Mouse (Mus musculus) adrenal gland (tissue): Measurements from ENCODE around the gene Dhx30.
"Not testable (repeated sequence)": the region's sequence is repeated elsewhere in the genome, so short reads cannot be mapped to it uniquely, and the experiment has no call there.

Experiments used
- intact Hi-C: fragments of 180-260 bp; cut with DNase I; formaldehyde crosslinking; loops from one replicate; pipeline ENCODE4 v1.15.1; 2025
- long read RNA-seq, 2 experiments: library from polyadenylated mRNA; unstranded; transcript quantifications; one replicate each; pipeline ENCODE4 v2.0.0; 2020; ENCODE audit warnings: borderline replicate concordance in 1 of 2; ENCODE audit not compliant: insufficient replicate concordance in 1 of 2

Gene Dhx30
- long read RNA-seq, experiment 1, full-length matches to known transcripts = 13 of 28 reads
- long read RNA-seq, experiment 1, partial matches to known transcripts = 10 of 28 reads
- long read RNA-seq, experiment 1, other reads (novel, unspliced or antisense) = 5 of 28 reads
- long read RNA-seq, experiment 2, full-length matches to known transcripts = 16 of 27 reads
- long read RNA-seq, experiment 2, partial matches to known transcripts = 9 of 27 reads
- long read RNA-seq, experiment 2, other reads (novel, unspliced or antisense) = 2 of 27 reads

DNA sequence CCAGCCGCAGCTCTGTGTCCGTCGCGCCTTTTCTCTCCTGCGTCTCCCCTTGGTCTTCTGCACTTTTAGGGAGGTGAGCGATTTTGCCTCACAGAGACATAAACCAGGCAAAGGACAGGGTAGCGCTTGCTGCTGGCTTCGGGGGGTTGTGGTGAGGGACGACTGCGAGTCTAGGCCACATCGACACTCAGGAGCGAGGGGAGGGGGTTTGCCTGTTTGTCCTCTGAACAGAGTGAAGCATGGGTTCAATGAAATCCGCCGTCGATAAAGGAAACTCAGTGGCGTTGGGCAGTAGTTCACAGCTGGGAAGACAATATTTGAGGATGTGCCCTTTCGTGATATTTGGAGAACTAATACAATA lies at the start of gene Dhx30:
TSS of gene Dhx30 (minus strand) at position 52 of the 361 bp plus-strand sequence.
- intact Hi-C loops = no loop called here

DNA sequence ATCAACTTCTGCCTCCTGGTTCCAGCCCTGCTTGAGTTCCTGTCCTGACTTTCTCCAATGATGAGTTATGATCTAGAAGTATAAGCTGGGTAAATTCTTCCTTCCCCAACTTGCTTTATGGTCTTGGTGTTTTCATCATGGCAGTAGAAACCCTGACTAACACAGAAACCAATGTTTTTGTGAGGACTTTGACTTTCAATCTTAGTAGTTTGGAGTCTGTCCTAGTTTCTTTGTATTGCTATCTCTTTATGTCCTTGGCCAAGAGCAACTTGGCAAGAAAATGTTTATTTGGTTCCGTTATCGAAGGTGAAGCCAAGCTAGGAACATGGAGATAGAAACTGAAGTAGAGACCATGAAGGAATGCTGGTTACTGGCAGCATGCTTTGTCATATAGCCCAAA lies 45.4 kb upstream of the Dhx30 start:
- intact Hi-C loops = no loop called here

DNA sequence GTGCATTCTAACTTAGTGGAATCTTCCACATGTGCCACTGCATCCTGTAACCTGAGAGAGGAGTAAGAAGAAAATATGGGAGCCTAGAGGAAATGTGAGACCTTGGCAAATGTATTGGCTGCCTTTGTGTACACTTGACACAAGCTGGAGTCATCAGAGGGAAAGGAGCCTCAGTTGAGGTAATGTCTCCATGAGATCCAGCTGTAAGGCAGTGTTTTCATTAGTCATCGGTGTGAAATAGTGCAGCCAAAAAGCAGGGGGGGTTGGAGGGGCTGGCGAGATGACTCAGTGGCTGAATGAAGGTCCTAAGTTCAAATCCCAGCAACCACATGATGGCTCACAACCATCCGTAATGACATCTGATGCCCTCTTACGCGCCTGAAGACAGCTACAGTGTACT lies 44.8 kb upstream of the Dhx30 start:
- intact Hi-C loops = no loop called here

DNA sequence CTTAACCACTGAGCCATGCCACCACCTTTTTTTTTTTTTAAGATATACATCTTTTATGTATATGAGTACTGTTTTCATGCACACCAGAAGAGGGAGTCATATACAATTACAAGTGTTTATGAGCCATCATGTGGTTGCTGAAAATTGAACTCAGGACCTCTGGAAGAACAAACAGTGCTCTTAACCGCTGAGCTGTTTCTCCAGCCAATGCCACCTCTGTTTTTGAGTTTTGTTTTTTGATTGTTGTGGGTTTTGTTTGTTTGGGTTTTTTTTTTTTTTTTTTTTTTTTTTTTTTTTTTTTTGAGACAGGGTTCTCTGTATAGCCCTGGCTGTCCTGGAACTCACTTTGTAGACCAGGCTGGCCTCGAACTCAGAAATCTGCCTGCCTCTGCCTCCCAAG lies 42.9 kb upstream of the Dhx30 start:
- intact Hi-C loops = not testable (repeated sequence)

DNA sequence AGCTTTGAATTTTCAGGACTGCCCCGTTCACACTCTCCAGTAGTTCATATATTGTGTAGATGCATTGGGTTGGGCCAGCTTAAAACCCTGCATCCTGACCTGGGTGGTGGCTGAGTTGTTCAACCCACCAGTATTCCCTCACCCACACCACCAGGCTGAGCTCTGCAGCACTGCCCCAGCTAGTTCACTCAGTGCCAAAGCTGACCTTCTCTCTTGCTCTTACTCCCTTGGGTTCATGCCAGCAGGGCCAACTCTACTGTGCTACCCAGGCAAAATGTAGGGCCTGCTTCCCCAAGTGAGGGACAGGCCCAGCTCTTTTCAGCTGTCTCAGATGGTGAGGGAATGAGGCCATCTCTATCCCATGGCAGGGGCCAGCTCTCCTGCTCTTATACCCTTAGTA lies 41.4 kb upstream of the Dhx30 start:
- intact Hi-C loops = no loop called here

DNA sequence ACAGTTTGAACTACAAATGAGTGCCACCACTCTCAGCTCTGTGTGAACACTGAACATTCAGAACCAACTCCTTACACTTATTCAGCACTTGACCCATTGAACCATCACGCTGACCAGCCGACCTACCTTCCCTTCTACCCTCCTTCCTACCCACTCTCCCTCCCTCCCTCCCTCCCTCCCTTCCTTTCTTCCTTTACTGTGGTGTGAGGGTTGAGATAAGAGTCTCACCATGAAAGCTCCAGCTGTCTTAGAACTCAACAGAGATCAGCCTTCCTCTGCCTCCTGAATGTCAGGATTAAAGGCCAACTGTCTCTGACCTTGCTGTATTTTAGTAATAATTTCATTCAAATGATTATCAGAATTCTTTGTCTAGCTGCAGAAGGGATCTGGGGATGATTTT lies 31.0 kb upstream of the Dhx30 start:
- intact Hi-C loops = no loop called here

DNA sequence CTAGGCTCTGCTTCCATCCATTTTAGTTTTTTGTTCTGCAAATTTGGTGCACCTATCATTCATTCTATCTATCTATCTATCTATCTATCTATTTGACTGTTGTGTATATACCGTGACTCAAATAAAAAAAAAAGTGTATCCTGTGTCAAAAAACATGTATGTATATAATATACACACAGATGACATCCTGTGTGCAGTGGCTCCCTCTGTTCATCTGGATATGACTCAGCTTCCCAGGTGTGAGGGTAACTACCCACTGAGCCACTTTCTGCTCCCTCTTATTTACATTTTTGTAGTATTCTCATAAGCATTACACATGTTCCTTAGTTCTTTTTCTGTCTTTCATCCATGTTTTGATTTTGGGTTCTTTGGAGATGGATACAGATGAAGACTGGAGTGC lies 24.5 kb upstream of the Dhx30 start:
- intact Hi-C loops = no loop called here

DNA sequence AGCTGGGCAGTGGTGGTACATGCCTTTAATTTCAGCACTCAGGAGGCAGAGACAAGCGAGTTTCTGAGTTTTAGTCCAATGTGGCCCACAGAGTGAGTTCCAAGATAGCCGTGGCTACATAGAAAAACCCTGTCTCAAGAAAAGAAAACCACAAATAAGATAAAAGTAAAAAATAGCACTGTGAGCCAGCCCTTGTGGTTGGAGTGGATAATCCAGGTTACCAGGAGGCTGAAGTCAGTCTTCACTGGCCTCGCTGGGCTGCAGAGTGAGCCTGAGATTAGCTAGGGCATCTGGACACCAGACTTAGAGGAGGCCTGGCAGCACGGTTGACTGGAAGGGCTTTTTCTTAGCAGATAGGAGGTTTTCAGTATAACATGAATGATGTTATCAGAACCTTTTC lies 21.5 kb upstream of the Dhx30 start:
- intact Hi-C loops = no loop called here

DNA sequence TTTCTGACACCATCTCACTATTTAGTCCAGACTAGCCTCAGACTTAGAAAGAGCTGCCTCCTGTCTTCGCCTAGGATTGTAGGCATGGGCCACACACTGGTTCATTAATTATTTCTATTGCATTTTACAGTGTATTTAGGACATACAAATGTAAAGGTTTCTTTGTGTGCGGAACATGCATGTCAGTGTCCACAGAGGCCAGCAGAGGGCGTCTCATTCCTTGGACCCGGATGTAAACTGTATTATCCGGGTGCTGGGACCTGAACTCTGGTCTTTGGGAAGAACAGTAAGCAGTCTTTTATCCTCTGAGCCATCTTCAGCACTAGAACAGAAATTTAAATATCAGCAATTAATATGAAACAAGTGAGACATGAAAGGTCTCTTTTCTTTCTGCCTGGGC lies 16.5 kb upstream of the Dhx30 start:
- intact Hi-C loops = no loop called here

DNA sequence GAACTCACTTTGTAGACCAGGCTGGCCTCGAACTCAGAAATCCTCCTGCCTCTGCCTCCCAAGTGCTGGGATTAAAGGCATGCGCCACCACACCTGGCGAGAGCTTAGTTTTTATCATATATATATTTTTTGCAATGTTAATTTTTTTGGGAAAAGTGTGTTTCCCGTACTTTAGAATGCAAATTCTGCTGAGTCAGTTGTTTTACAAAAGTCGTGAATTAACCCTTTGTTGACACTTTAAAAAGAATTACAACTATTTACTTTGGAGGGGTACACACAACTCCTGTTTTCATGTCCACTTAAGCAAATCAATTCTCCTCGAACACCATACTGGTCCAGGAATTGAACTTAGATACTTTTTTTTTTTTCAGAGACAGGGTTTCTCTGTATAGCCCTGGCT lies 15.3 kb upstream of the Dhx30 start:
- intact Hi-C loops = no loop called here

DNA sequence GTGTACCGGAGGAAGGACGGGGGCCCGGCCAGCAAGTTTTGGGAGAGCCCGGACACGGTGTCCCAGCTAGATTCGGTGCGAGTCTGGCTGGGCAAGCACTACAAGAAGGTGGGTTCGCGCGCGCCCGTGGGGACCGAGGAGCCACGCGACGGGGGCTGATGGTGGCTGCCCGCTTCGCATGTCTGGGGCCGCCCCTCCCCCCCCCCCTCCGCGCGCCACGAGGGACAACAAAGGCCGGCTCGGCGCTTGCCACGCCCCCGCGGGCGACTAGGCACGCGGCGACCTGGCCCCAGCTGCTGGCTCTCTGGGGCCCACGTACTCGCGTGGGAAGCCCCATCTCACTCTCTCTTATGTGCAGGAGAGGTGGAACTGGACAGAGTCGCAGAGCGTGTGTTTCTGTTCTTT lies 14.6 kb upstream of the Dhx30 start:
- intact Hi-C loops = no loop called here

DNA sequence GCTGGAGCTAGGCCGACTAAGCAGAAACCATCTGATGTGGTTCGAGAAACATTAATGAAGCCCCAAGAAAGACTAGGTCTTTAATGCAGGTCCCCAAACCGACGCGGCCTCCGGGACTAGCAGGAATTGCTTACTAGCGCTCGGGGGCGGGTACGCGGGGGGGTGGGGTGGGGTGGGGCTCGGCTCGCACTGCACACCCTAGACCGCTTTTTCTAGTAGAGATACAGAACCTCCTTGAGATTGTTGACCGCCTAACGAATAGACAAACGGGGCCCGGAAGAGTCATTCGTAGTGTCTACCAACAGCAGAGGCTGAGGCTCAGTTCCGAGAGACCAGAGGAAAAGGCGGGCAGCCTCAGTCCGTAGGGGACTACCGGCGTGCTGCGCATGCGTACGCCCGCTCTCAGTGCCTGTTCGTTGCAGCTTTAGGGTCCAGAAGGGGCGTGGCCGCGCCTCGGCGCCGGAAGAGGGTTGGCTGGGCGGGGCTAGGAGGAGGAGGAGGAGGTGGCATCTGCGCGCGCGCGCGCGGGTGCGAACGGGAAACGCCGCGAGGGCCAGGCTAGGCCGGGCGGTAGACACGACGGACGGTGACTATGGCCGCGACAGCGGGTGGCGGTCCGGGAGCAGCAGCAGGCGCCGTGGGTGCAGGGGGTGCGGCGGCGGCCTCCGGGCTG lies 14.0 kb upstream of the Dhx30 start:
- intact Hi-C loops = no loop called here

DNA sequence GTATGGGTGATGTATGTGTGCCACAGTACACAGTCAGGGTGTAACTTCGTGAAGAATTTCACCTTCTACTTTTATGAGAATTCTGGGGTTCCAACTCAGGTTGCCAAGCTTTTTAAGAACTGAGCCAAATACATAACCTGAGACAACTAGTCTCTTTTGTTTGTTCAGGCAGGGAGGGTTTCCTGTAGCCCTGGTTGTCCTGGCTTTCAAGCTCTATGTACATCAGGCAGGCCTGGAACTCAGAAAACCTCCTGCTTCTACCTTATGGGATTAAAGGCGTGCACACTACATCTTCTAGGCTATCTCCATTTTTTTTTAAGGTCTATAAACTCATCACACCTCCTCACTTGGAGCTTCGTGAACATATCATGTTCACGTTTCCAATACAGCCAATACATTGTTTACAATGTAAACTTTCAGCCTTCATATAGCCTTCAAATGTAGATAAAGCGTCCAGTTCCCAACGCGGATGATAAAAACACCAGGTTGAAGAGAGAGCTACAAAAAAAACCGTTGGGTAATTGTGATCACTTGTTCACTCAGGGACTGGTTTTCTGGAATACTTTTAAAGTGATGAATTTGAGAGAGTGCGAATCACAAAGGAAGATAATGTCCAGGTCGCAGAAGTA lies 13.4 kb upstream of the Dhx30 start:
- intact Hi-C loops = no loop called here

DNA sequence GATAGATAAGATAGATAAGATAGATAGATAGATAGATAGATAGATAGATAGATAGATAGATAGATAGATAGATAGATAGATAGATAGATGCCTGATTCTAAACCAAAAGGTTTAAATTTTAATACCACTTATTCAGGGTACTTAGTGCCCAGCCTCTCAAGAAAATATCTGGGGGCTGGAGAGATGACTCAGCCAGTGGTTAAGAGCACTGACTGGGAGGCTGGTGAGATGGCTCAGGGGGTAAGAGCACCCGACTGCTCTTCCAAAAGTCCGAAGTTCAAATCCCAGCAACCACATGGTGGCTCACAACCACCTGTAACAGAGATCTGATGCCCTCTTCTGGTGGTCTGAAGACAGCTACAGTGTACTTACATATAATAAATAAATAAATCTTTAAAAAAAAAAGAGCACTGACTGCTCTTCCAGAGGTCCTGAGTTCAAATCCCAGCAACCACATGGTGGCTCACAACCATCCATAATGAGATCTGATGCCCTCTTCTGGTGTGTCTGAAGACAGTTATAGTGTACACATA lies 6.4 kb upstream of the Dhx30 start:
- intact Hi-C loops = not testable (repeated sequence)

DNA sequence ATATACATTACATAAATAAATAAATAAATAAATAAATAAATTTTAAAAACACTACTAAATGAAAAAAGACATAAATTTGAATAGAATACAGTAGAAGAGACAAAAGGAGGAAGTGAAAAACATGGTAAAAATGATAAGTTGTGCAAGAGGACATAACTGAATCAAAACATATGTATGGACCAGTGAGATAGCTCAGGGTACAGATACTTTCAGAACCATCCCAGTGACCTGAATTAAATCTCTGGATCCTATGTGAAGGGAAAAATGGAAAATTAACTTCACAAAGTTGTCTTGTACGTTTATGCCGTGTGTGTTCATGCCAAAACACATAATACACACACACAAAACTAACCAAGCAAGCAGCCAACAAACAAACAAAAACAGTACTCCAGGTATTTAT lies 5.7 kb upstream of the Dhx30 start:
- intact Hi-C loops = no loop called here

DNA sequence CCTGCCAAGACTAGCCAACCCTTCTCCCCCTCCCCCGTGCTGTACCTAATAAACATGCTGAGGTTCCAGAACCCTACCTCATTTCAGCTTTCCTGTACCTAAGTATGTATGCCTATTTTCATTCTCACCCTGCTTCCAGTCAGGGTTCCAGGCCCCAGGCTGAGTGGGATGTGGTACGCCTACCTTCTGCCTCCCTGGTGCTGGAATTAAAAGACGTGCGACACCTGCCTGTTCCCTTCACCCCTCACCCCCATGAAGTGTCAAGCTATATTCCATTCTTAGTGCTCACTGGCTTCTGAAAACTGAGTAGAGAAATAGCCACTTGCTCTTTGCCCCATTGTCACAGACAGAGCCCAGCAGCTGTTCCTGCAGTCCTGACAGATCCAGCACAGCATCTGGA lies 3.8 kb upstream of the Dhx30 start:
- intact Hi-C loops = no loop called here

DNA sequence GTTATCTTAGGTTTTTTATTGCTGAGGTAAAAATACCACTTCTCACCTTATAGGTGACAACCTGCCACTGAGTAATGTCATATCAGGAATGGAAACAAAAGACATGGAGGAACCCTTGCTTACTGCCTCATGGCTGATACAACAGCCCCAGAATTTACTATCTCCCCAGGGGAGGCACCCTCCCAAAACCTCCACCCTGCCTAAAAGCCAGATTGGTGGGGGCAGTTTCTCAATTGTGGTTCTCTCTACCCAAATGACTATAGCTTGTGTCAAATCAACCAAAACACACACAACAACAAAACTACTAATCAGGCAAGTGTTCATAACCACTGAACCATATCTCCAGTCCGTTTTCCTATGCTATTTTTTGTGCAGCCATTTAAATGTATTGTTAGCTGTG lies 619 bp upstream of the Dhx30 start:
- intact Hi-C loops = no loop called here

DNA sequence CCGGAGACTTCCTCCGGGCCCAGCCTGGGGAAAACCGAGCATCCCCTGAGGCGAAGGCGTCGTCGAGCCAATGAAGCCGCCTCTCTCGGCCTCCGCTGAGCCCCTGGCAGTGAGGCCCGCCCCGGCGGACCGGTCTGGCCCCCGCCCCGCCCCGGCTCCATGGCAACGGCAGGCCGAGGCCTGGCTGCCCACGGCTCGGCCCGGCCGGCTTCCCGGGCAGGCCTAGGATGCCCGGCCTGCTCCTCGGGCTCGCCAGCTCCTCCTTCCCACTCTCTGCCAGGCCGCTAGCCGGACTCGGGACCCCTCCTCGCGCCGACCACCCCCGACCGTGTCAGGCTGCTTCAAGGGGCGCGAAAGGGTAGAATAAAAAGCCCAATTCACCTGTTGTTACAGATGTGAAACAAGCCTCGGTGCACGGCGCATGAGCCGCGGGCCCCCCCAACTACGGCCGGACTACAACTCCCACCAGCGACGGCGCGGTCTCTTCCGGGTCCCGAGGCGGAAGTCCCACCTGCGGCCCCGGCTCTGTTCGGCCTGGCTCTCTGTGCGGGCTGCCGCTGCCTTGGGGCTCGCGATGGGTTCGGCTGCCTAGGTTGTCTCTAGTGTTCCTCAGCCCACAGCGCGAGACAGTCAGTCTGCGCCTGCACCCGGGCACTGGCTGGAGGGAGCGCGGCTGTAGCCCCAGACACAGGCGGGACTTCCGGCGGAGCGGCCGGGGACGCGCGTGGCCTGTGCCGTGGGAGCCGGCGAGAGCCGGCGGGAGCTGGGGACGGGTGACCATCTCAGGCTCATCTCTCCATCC lies 452 bp downstream of the Dhx30 start, which contains the start of gene Smarcc1:
TSS of gene Smarcc1 (plus strand) at position 732 of the 802 bp plus-strand sequence.
- intact Hi-C loops = no loop called here

DNA sequence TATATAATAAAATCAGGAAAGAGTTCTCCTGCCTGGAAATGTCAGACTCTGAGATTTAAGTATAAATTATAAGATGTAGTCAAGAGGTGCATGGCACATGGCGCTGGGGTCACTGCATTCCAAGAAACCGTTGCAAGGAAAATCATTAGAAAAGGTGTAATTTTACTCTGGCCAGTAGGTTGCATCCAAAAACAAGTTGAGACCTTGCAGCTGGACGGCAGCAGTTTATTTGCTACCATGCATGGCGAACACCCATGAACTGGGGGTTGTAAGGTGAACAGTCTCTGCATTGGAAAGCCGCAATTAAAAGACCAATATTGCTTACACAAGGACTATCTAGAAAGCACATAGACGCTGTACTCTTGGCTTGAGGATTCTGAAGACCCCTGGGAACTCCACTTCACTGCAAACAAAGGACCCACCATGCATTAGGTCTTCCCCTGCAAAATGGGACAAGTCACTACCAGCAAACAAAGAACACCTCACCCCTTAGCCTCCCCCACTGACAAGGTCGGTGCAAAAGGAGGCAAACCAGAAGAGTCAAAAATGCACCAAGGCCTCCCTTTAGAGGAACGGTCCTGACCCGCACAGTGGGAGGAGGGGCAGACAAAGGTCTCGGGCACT lies 1.2 kb downstream of the Dhx30 start:
- intact Hi-C loops = no loop called here

DNA sequence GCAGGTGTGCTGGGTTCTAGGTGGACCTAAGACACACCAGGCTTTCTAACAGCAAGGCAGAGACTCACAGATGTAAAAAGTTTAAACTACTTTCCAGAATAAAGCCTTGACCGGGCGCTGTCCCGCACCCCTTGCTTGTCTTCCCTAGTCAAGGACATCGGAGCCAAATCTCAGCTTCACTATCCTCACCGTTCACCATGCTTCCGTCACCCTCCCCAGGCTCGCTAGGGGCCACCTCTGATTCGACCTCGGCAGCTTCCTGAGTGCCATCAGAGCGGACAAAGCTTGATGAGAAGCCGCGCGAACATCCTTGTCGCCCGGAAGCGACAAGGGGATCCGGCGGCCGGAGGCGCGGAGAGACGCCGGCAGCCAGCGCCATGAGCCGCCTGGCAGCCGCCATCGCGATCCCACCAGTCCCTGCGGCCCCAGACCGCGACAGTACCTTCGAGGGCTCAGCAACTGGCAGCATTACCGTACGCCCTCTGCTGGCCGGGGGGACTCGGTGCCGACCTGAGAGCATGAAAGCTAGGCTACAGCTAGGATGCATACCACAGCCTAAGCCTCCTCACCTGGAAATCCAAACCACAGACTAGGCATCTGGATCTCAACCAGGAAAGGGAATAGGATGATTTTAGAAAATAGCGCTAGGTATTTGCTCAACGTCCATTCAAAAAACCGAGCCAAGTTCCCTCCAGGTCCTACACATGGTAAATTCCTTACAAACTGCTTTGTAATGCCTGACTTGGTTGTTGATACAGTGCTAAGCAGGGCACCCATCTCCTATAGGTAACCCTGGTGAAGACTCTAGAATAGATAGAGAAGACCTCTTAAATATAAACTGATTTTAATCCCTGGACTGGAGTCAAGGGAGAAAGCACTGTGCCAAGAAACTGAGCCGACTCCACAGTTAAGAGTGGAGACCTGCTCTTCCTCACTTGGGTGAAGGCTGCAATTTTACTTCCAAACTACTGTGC lies 16.7 kb downstream of the Dhx30 start:
- intact Hi-C loops = loop anchor here (10.0 kb wide), 1 partner anchor 194 kb away; no protein-coding TSS in a partner anchor
